Mouse (Mus musculus): ENCODE results near the gene 4921504E06Rik.

DNA sequence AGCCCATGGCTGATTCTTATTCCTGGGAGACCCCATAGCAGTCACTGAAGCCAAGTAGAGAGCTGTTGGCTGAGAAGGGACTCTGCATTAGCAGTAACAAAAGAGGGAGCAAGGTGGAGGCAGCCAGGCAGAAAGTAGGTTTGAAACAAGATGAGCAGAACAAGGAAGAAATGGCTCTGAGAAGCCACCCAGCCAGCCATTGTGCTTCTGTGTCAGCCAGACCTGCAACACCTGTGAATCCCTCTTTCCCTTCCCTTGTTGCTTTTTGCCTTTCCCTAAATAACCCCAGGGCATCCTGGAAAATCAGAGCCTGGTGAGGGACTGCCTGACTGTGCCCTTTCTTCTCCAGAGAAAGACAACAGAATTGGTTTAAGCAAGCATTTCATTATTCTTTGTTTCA, 131.5 kb downstream of the 4921504E06Rik start:
- no peak for TF ChIP-seq CTCF (IDR thresholded peaks at IDR 0.05; ENCODE audit: borderline replicate concordance, control insufficient read depth, extremely low read depth, insufficient read depth, low read length, poor library complexity)
- no peak for TF ChIP-seq POLR2A (IDR thresholded peaks at IDR 0.05; ENCODE audit: control insufficient read depth, extremely low read depth, insufficient read depth, low read length, poor library complexity)
